Mouse (Mus musculus): Measurements from ENCODE around the gene Tirap. TPM values are rescaled to one million over a fixed set of nuclear protein-coding genes. Genes with fewer than 3 reads are reported as not detected.

Gene Tirap
- polyA plus RNA-seq, 1 experiment: 10.8 TPM

DNA sequence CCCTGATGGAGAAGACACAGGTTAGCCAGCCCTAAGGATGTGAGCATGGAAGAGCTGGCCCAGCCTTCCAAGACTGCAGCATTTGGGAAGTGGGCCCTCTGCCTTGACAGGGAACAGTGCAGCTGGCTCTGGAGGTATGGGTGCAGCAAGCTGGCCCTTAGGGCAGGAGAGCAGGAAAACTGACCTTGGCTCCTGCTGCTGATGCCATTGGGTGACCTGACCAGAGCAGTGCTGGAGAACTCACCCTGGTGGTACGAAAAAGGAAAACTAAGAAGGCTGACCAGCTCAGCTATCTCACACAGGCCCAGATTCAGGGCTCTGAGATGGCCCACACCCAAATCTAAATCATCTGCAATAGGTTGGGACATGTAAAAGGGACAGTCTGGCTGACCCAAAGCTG lies 54.3 kb downstream of the Tirap start:
- Histone ChIP-seq H3K27me3 (ENCODE audit: control insufficient read depth, insufficient read depth, low read length, poor library complexity, severe bottlenecking) (no peaks in the 10 kb centered on the region), H3K4me3 (ENCODE audit: low read depth, low read length) (no peak overlapping the region), H3K36me3 (ENCODE audit: control insufficient read depth, insufficient read depth, low read length, poor library complexity, severe bottlenecking) (no peaks in the 10 kb centered on the region), H3K4me1 (ENCODE audit: control insufficient read depth, insufficient read depth, low read length) (no peaks in the 10 kb centered on the region), H3K9ac (ENCODE audit: low read depth, poor library complexity, severe bottlenecking) (no peak overlapping the region), H3K27ac (ENCODE audit: insufficient read depth, low read length) (no peak overlapping the region), H3K9me3 (replicated peaks; ENCODE audit: control insufficient read depth, insufficient read depth, low read length, poor library complexity, severe bottlenecking) (no peaks in the 10 kb centered on the region)
- TF ChIP-seq CTCF (IDR thresholded peaks at IDR 0.05; ENCODE audit: low read depth, low read length): no peak
- no peak for TF ChIP-seq EP300 (IDR thresholded peaks at IDR 0.05; ENCODE audit: insufficient read depth, low read depth, low read length)
- no peak for TF ChIP-seq POLR2A (IDR thresholded peaks at IDR 0.05; ENCODE audit: insufficient read depth, low read length)

DNA sequence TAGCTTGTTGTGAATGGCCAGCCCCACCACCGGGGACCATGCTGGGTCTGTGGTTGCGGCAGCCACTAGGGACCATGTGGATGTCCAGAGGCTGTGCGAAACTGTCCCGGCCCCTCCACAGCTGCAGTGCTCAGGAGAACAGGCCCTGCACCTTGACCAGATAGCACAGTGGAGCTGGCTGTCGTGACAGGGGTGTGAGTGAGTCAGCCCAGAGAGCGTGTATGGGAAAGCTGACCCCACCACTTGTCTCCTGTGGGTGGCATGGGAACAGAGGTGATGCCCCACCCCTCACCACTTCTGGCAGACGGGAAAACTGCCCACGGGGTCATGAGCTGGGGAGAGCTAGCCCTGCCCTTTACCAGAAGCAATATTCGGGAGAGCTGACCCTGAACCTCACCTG lies 55.0 kb downstream of the Tirap start:
- TF ChIP-seq EP300 (IDR thresholded peaks at IDR 0.05; ENCODE audit: insufficient read depth, low read depth, low read length) (no peak), CTCF (IDR thresholded peaks at IDR 0.05; ENCODE audit: low read depth, low read length) (no peak), POLR2A (IDR thresholded peaks at IDR 0.05; ENCODE audit: insufficient read depth, low read length) (no peak)
- H3K27ac ChIP-seq (ENCODE audit: insufficient read depth, low read length): no peak overlapping the region
- H3K4me1 ChIP-seq (ENCODE audit: control insufficient read depth, insufficient read depth, low read length): no peaks in the 10 kb centered on the region
- no peak overlapping the region for H3K9ac ChIP-seq (ENCODE audit: low read depth, poor library complexity, severe bottlenecking)
- H3K9me3 ChIP-seq (replicated peaks; ENCODE audit: control insufficient read depth, insufficient read depth, low read length, poor library complexity, severe bottlenecking): no peaks in the 10 kb centered on the region
- H3K36me3 ChIP-seq (ENCODE audit: control insufficient read depth, insufficient read depth, low read length, poor library complexity, severe bottlenecking): no peaks in the 10 kb centered on the region
- H3K27me3 ChIP-seq (ENCODE audit: control insufficient read depth, insufficient read depth, low read length, poor library complexity, severe bottlenecking): no peaks in the 10 kb centered on the region
- no peak overlapping the region for H3K4me3 ChIP-seq (ENCODE audit: low read depth, low read length)

DNA sequence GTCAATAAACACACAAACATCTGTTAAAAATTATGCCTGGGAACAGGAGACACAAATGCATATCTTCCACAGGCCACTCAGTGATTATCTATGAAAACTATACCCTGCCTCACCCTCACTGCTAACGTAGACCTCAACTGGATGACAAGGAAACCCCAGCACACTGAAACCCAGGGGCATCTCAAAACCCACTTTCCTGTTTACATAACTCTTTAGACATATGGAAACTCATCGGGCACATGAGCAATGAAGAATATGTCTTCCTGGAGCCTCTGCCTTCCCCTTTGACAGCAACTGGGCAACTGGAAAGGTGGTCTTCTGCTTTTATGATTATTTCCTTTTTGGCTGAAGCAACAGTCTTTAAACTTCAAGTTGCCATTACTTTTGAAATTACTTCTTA lies 57.9 kb downstream of the Tirap start:
- Histone ChIP-seq H3K27ac (ENCODE audit: insufficient read depth, low read length) (no peak overlapping the region), H3K4me3 (ENCODE audit: low read depth, low read length) (no peak overlapping the region), H3K36me3 (ENCODE audit: control insufficient read depth, insufficient read depth, low read length, poor library complexity, severe bottlenecking) (no peaks in the 10 kb centered on the region), H3K27me3 (ENCODE audit: control insufficient read depth, insufficient read depth, low read length, poor library complexity, severe bottlenecking) (no peaks in the 10 kb centered on the region), H3K4me1 (ENCODE audit: control insufficient read depth, insufficient read depth, low read length) (no peaks in the 10 kb centered on the region), H3K9me3 (replicated peaks; ENCODE audit: control insufficient read depth, insufficient read depth, low read length, poor library complexity, severe bottlenecking) (no peaks in the 10 kb centered on the region), H3K9ac (ENCODE audit: low read depth, poor library complexity, severe bottlenecking) (no peak overlapping the region)
- no peak for TF ChIP-seq EP300 (IDR thresholded peaks at IDR 0.05; ENCODE audit: insufficient read depth, low read depth, low read length)
- TF ChIP-seq CTCF (IDR thresholded peaks at IDR 0.05; ENCODE audit: low read depth, low read length): no peak
- no peak for TF ChIP-seq POLR2A (IDR thresholded peaks at IDR 0.05; ENCODE audit: insufficient read depth, low read length)

DNA sequence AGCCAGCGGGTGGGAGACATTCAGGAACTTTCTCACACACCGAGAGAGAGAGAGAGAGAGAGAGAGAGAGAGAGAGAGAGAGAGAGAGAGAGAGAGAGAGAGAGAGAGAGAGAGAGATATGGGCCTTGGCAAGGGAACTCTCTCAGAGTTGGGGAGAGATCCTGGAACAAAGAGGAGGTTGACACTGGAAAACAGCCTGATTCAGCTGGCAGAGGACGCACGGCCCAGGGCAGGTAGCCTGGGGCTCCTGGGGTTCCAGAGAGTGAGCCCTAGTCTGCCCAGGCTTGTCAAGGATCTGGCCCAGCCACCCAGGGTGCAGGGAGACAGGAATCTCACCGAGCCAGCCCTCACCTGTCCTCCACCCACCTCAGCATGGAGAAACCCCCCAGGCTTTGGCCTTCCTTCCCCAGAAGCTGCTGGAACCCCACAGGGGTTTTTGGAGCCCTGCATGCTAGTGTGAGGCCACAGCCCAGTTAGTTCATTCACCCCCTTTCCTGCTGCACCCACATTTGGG lies 60.8 kb downstream of the Tirap start:
- Histone ChIP-seq H3K27me3 (ENCODE audit: control insufficient read depth, insufficient read depth, low read length, poor library complexity, severe bottlenecking) (no peaks in the 10 kb centered on the region), H3K27ac (ENCODE audit: insufficient read depth, low read length) (no peak overlapping the region), H3K36me3 (ENCODE audit: control insufficient read depth, insufficient read depth, low read length, poor library complexity, severe bottlenecking) (no peaks in the 10 kb centered on the region), H3K9me3 (replicated peaks; ENCODE audit: control insufficient read depth, insufficient read depth, low read length, poor library complexity, severe bottlenecking) (no peaks in the 10 kb centered on the region), H3K4me1 (ENCODE audit: control insufficient read depth, insufficient read depth, low read length) (peaks cover 1% of the 10 kb centered on the region), H3K9ac (ENCODE audit: low read depth, poor library complexity, severe bottlenecking) (no peak overlapping the region), H3K4me3 (ENCODE audit: low read depth, low read length) (no peak overlapping the region)
- no peak for TF ChIP-seq POLR2A (IDR thresholded peaks at IDR 0.05; ENCODE audit: insufficient read depth, low read length)
- no peak for TF ChIP-seq CTCF (IDR thresholded peaks at IDR 0.05; ENCODE audit: low read depth, low read length)
- TF ChIP-seq EP300 (IDR thresholded peaks at IDR 0.05; ENCODE audit: insufficient read depth, low read depth, low read length): no peak

DNA sequence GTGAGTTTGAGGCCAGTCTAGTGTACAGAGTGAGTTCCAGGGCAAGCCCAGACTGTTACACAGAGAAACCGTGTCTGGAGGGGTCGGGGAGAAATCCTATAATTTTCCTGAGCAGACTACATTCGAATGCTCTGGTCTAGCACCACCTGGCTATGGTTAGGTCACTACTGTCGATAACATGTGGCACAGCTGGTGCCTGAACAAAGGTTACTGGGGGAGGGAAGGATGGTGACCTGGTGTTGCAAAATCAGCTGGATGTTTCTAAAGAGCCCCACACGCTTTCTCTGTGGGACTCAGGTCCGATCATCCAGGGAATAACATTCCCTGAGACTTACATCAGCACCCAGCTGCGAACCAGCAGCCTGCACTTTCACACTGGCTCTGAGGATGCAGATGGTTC lies 62.1 kb downstream of the Tirap start:
- no peaks in the 10 kb centered on the region for H3K27me3 ChIP-seq (ENCODE audit: control insufficient read depth, insufficient read depth, low read length, poor library complexity, severe bottlenecking)
- H3K9ac ChIP-seq (ENCODE audit: low read depth, poor library complexity, severe bottlenecking): no peak overlapping the region
- H3K27ac ChIP-seq (ENCODE audit: insufficient read depth, low read length): no peak overlapping the region
- no peaks in the 10 kb centered on the region for H3K9me3 ChIP-seq (replicated peaks; ENCODE audit: control insufficient read depth, insufficient read depth, low read length, poor library complexity, severe bottlenecking)
- H3K4me3 ChIP-seq (ENCODE audit: low read depth, low read length): no peak overlapping the region
- no peaks in the 10 kb centered on the region for H3K36me3 ChIP-seq (ENCODE audit: control insufficient read depth, insufficient read depth, low read length, poor library complexity, severe bottlenecking)
- peaks cover 1% of the 10 kb centered on the region for H3K4me1 ChIP-seq (ENCODE audit: control insufficient read depth, insufficient read depth, low read length)
- no peak for TF ChIP-seq POLR2A (IDR thresholded peaks at IDR 0.05; ENCODE audit: insufficient read depth, low read length)
- no peak for TF ChIP-seq EP300 (IDR thresholded peaks at IDR 0.05; ENCODE audit: insufficient read depth, low read depth, low read length)
- TF ChIP-seq CTCF (IDR thresholded peaks at IDR 0.05; ENCODE audit: low read depth, low read length): no peak

DNA sequence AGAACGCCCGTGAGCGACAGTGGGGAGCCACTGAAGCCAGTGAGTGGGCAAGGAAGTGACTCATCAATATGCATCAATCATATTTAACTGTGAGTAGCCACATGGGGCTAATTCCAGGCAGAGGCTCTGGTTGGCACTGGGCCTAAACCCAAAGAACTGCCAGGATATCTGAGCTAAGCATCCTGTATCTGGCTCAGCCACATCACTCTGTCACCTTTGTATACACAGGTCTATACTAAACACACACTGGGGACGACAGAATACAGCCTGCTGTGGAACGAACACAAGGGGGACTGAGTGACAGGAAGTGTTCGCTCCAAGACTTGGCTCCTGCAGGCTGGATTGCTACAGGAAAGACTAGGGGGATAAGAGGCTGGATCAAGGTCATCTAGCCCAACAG lies 64.5 kb downstream of the Tirap start:
- Histone ChIP-seq H3K4me3 (ENCODE audit: low read depth, low read length) (no peak overlapping the region), H3K9ac (ENCODE audit: low read depth, poor library complexity, severe bottlenecking) (no peak overlapping the region), H3K27me3 (ENCODE audit: control insufficient read depth, insufficient read depth, low read length, poor library complexity, severe bottlenecking) (no peaks in the 10 kb centered on the region), H3K27ac (ENCODE audit: insufficient read depth, low read length) (no peak overlapping the region), H3K9me3 (replicated peaks; ENCODE audit: control insufficient read depth, insufficient read depth, low read length, poor library complexity, severe bottlenecking) (no peaks in the 10 kb centered on the region), H3K36me3 (ENCODE audit: control insufficient read depth, insufficient read depth, low read length, poor library complexity, severe bottlenecking) (no peaks in the 10 kb centered on the region), H3K4me1 (ENCODE audit: control insufficient read depth, insufficient read depth, low read length) (peaks cover 1% of the 10 kb centered on the region)
- TF ChIP-seq EP300 (IDR thresholded peaks at IDR 0.05; ENCODE audit: insufficient read depth, low read depth, low read length) (no peak), CTCF (IDR thresholded peaks at IDR 0.05; ENCODE audit: low read depth, low read length) (no peak), POLR2A (IDR thresholded peaks at IDR 0.05; ENCODE audit: insufficient read depth, low read length) (no peak)

Other genes with a start within 250 kb of the Tirap start
- 8.0 and 9.5 TPM in 2 replicates for gene St3gal4, start 81.0 kb downstream of the Tirap start, polyA plus RNA-seq (2011; ENCODE audit: insufficient read depth, insufficient read length, low read depth, missing spikeins)
- 41.1 and 41.4 TPM in 2 replicates for gene Dcps, start 24.2 kb downstream of the Tirap start, polyA plus RNA-seq (2011; ENCODE audit: insufficient read depth, insufficient read length, low read depth, missing spikeins)
- gene Srpr, start 116 bp downstream of the Tirap start, polyA plus RNA-seq (2011; ENCODE audit: insufficient read depth, insufficient read length, low read depth, missing spikeins): 96.9 and 100 TPM in 2 replicates
- 34.7 and 36.6 TPM in 2 replicates for gene Foxred1, start 10.8 kb upstream of the Tirap start, polyA plus RNA-seq (2011; ENCODE audit: insufficient read depth, insufficient read length, low read depth, missing spikeins)
- 32.1 and 34.5 TPM in 2 replicates for gene Fam118b, start 67.5 kb upstream of the Tirap start, polyA plus RNA-seq (2011; ENCODE audit: insufficient read depth, insufficient read length, low read depth, missing spikeins)
- gene Rpusd4, start 67.6 kb upstream of the Tirap start, polyA plus RNA-seq (2011; ENCODE audit: insufficient read depth, insufficient read length, low read depth, missing spikeins): 21.4 and 26.0 TPM in 2 replicates
- gene Cdon, start 220.8 kb upstream of the Tirap start, polyA plus RNA-seq (2011; ENCODE audit: insufficient read depth, insufficient read length, low read depth, missing spikeins): 22.9 and 31.1 TPM in 2 replicates